Mouse (Mus musculus): Measurements from ENCODE around the gene Nipsnap2.
"Not testable (repeated sequence)": the region's sequence is repeated elsewhere in the genome, so short reads cannot be mapped to it uniquely, and the experiment has no call there.

Gene Nipsnap2

DNA sequence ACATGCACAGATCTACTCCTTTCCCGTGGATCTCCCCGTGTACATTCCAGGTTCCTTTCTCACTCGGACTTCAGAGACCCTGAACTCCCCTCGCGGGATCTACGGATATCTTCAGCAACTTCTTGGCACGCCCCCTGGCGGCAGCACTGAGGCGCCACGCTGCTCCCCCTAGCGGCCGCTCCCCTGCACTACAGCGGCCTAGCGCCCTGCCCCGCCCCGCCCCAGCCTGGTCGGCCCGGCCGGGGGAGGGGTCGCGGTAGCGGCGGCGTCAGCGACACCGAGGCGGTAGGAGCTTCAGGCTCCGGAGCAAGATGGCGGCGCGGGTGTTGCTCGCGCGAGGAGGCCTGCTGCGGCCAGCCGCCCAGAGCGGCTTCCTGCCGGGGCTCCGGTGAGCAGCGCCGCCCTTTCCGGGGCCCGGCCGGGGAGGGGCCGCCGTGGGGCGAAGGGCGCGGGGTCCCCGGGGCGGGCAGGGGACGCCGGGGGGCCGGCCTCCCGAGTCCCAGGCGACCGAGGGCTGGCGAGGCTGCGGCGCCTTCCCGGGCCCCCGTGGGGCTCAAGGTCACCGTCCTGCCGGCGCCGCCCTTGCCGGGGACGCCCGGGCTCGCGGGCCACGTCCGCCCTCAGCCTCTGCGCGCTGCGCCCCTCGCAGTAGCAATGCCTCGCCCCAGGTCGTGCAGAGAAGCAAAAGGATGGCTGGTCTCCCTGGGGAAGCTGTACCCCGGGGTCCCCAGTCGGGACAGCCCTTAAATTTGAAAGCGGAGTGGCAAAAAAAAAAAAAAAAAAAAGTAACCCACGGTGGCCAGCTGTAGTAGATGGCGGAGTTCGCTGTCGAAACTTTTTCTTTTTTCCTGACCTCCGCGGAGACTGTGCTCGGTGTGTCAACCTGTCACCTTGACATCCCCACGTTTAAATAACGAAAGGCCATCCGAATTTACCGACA lies at the start of gene Nipsnap2:
Gene Nipsnap2, plus strand, starts transcription at position 230 of the 940 bp plus-strand sequence.
- in situ Hi-C loops (cut with MboI): no loop called here

DNA sequence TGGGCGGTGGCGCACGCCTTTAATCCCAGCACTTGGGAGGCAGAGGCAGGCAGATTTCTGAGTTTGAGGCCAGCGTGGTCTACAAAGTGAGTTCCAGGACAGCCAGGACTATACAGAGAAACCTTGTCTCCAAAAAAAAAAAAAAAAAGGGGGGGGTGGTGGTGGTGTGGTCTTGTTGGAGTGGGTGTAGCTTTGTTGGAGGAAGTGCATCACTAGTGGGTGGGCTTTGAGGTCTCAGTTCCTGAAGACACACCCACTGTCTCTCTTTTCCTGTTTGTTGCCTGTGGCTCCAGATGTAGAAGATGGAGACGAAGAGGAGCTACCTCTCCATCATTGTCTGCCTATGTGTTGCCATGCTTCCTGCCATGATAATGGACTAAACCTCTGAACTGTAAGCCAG lies 39.7 kb upstream of the Nipsnap2 start:
- in situ Hi-C loops (cut with MboI): not testable (repeated sequence)

DNA sequence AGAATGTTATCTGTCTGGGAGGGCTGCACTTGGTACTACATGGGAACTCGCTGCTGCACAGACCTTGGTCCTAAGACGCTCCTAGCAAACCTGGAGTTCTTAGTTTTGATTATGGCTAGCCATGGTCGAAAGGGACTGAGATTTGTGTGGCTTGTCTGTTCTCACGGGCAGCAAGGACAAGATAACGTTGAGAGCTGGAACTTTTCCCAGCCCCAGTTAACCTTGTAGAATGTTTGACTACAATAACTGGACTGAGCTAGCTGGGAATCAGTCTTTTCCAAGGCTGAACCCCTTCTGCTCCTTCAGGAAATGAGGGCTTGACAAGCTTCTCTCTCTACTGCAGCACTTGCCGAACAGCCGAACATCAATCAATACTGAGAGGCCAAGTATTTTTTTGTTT lies 37.2 kb upstream of the Nipsnap2 start:
- in situ Hi-C loops (cut with MboI): no loop called here

GRCm38 (mm10) chr5:129690528-129690927 lies 34.3 kb upstream of the Nipsnap2 start:
- in situ Hi-C loops (cut with MboI): no loop called here

DNA sequence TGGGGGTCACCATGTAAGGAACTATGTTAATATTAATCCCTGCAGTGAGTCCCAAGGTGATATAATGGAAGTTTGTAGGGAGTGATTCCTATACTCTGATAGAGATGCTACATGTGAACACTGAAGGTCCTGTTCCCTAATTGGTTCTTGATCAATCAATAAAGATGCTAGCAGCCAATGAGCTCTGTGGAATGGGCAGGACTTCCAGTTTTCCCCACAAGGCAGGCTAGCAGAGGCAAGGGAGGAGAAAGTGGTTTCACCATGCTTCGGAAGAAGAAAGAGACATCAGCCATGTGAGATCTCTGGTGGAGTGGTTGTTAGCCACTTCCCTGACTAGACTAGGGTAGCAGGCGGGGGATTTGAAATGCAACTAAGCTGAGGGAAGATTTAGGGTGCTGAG lies 24.4 kb upstream of the Nipsnap2 start:
- in situ Hi-C loops (cut with MboI): no loop called here

- in situ Hi-C loops (cut with MboI): no loop called here
Observed at GRCm38 (mm10) chr5:129701706-129702105, 23.2 kb upstream of the Nipsnap2 start.

DNA sequence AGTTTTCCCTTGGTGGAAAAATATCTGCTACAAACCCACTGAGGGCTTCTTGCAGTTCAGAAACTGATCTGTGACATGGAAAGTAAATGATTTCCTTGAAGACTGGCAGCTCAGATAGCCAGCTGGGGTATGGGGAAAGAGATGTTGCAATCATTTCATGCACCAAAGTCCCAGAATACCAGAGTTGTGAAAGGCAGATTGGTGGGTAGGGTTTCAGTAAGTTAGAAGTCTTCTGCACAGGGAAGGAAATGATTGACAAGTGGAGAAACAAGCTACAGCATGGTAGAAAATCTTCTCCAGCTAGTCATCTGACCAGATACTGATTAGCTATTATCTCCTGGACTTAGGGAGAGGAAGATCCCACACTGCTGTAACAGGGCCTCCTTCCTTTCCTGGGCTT lies 21.5 kb upstream of the Nipsnap2 start:
- in situ Hi-C loops (cut with MboI): no loop called here

DNA sequence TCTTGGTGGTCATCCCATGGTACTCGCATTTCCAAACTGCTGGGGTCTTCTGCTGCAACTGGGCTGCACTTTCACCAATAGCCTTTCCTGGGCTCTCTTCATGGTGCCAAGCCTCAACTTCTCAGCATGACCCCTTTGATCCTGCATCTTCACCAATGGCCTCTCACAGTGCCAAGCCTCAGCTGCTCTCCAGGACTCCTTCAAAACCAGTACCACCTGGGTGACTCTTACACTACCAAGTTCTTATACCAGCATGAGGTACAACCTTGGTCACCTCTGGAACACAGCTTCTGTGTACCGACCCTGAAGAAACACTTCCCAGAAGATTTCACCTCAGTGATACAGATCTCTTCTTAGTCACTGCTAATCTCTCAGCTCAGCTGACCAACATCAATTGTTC lies 16.5 kb upstream of the Nipsnap2 start, which contains the start of gene Sept14:
Gene Sept14, minus strand, starts transcription at position 101 of the 400 bp plus-strand sequence.
- in situ Hi-C loops (cut with MboI): no loop called here

- in situ Hi-C loops (cut with MboI): no loop called here
Observed at GRCm38 (mm10) chr5:129715326-129715861, 9.5 kb upstream of the Nipsnap2 start, which contains the start of gene Mrps17. Mrps17 (plus strand) TSS chr5:129715497.

DNA sequence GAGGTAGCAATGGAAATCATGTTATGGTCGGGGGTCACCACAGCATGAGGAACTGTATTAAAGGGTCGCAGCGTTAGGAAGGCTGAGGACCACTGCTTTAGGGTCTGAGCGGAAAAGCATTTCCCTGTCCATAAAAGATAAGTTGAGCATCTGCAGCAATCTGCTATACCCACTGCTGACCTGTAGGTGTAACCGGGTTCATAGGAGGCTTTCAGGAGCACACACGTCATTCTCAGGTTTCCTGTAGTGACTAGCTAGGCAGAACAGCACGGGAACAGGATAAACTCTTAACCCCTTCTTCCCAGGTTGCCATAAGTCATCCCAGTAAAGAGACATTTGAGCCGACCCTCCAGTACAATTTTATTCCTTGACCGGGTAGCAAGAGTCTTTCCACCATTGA lies 7.8 kb upstream of the Nipsnap2 start:
- in situ Hi-C loops (cut with MboI): no loop called here

GRCm38 (mm10) chr5:129720176-129720575 lies 4.7 kb upstream of the Nipsnap2 start:
- in situ Hi-C loops (cut with MboI): no loop called here

- in situ Hi-C loops (cut with MboI): no loop called here
Observed at GRCm38 (mm10) chr5:129724268-129724667, 595 bp upstream of the Nipsnap2 start.

DNA sequence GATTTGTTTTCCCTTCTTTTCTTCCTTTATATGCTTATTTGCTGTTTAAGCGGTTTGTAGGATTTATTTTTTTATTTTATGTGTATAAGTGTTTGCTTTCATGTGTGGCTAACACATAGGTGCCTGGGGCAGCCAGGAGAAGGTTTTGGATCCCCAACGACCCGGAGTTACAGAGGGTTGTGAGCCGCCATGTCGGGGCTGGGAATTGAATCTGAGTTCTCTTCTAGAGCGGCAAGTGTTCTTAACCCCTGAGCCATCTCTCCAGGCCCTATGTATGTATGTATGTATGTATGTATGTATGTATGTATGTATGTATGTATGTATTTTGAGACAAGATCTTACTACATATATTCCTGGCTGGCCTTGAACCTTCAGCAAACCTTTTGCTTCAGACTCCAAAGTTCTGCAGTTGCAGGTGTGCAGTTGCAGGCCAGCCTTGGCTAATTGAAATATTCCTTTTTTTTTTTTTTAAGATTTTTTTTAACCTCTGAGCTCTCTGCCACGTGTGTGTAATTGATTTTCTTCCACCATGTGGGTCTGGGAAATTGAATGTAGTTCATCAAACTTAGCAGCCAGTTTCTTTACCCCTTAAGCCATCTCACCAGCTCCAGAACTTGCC lies 1.0 kb downstream of the Nipsnap2 start:
- in situ Hi-C loops (cut with MboI): no loop called here

- in situ Hi-C loops (cut with MboI): no loop called here
Observed at GRCm38 (mm10) chr5:129726784-129727183, 1.9 kb downstream of the Nipsnap2 start.

DNA sequence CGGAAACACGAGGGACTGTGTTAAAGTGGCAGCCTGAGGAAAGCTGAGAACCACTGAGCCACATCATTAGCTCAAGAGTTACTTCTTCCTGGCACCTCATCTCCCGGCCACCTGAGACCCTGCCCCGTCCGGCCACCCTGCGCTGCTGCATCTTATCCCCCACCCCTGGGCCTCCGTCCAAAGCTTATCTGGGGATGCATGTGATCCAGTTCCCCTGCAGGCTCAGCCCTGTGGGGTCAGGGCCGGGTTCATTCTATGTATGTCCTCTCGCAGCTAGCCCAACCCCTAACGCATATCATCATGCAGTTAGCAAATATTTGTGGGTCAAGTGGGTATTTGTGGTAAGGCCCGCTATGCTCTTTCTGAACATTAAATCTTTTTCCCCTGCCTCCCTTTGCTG lies 4.4 kb downstream of the Nipsnap2 start:
- in situ Hi-C loops (cut with MboI): no loop called here

DNA sequence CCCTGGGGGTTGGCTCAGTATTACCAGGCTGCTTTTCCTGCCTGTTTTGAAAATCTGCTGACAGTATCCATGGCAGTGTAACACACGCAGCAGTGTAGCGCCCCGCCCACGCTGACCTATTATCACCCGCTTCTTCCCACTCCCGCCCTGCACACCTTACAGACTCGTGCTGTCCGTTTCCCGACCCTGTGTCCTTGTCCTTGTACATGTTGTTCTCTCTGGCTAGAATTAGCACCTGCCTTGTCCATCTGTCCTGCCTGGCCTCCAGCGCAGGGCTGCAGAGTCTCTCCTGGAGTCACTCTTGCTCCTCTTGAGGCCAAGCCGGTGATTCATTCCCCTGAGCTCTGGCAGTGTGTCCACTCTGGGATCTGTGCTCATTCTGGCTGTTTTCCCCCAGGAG lies 5.5 kb downstream of the Nipsnap2 start:
- in situ Hi-C loops (cut with MboI): no loop called here

DNA sequence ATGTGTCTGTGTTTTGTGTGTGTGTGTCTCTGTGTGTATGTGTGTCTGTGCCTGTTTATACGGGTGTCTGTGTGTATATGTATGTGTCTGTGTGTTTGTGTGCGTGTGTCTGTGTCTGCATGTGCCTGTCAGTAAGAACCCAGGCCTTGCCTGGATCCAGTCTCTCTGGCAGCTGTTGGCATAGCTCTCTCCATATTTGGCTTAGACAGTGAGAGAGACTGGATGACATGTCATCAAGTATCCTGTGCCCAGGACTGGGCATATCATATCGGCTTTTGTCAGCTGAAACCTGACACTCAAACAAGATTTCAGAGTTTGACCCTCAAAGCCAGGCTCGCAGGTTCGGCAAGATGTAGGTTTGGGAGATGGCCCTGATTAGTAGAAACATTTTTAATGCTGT lies 6.2 kb downstream of the Nipsnap2 start:
- in situ Hi-C loops (cut with MboI): no loop called here

DNA sequence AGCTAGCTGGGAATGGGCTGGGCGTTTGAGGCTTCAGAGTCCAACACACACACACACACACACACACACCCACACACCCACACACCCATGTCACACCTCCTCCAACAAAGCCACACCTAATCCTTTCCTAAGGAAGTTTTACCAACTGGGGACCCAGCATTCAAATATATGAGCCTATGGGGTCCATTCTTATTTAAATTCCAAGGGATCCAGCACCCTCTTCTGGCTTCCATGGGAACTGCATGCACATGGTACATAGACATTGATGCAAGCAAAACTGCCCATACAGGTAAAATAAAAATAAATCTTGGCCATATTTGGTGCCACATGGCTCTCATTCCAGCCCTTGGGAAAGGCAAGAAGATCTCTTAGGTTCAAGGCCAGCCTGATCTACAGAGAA lies 16.1 kb downstream of the Nipsnap2 start:
- in situ Hi-C loops (cut with MboI): no loop called here

GRCm38 (mm10) chr5:129742903-129743488 lies 18.1 kb downstream of the Nipsnap2 start:
- in situ Hi-C loops (cut with MboI): no loop called here

DNA sequence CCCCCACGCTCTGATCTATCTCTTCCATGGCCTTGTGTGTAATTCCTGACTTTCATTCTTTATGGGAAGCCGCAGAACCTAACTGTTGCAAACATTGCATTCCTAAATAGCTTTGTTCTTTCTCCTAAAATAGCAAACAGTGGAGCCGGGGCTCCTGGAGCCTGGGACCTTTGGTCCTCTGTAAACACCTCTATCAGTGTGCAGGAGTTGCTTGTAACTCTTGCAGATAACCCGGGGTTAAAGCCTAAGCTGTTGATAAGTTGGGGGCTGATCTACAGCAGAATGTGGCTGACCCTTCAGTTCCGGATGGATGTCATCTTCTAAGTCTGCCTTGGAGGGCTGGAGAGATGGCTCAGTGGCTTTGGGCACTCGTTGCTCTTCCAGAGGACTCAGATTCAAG lies 19.2 kb downstream of the Nipsnap2 start:
- in situ Hi-C loops (cut with MboI): no loop called here

- in situ Hi-C loops (cut with MboI): no loop called here
Observed at GRCm38 (mm10) chr5:129756886-129757285, 32.0 kb downstream of the Nipsnap2 start.

DNA sequence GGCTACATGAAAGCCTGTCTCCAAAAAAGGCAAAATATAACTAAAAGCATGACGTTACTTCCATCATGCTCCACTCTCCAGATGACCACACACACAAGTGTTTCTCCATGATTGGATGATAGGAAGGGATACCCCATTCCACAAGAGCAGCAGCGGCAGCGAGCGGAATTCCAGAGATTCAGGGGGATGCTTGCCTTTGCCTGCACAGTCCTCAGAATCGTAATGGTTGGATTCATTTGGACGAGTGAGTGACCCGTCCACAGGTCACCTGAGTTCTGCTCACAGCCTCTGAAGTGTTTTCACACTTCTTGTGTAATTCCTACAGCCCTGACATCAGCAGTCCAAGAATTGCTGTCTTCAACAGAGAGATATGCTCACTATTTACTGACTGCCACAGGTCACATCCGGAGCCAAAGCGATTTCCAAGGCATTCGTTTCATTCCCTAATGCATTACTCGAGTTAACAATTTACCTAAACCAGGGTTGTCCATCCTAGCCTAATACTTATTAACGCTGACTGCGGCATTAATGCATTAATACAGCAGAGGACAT lies 35.1 kb downstream of the Nipsnap2 start:
- in situ Hi-C loops (cut with MboI): no loop called here

All from mature B cell (primary cell).